Mouse (Mus musculus) ES-Bruce4 (cell line): ENCODE measurements around the gene Triap1. TPM values are rescaled to one million over a fixed set of nuclear protein-coding genes. Genes with fewer than 3 reads are reported as not detected.
A peak's percentile ranks its signal among the peaks of the same experiment; 100 is the strongest.

Experiments used
- H3K27ac ChIP-seq: 2 replicates; pipeline ENCODE4 v1.5.1; 2012; ENCODE audit warnings: low read length, inconsistent platforms; ENCODE audit not compliant: insufficient read depth
- H3K27me3 ChIP-seq: 2 replicates; pipeline ENCODE4 v1.6.1; 2012; ENCODE audit warnings: mild to moderate bottlenecking, low read length, inconsistent platforms; ENCODE audit not compliant: control insufficient read depth, poor library complexity, insufficient read depth, severe bottlenecking
- H3K36me3 ChIP-seq: 2 replicates; pipeline ENCODE4 v1.6.1; 2012; ENCODE audit warnings: inconsistent platforms, mild to moderate bottlenecking, low read length, moderate library complexity; ENCODE audit not compliant: control insufficient read depth, poor library complexity, insufficient read depth, severe bottlenecking
- H3K4me1 ChIP-seq: one replicate; pipeline ENCODE4 v1.8.1; 2011; ENCODE audit warnings: low read length; ENCODE audit not compliant: control insufficient read depth, insufficient read depth
- H3K4me3 ChIP-seq: 2 replicates; pipeline ENCODE4 v1.5.1; 2011; ENCODE audit warnings: low read depth, mild to moderate bottlenecking, low read length
- H3K9ac ChIP-seq: 2 replicates; pipeline ENCODE4 v1.6.1; 2012; ENCODE audit warnings: low read depth, mild to moderate bottlenecking, inconsistent platforms; ENCODE audit not compliant: poor library complexity, severe bottlenecking
- H3K9me3 ChIP-seq: replicated peaks from 2 replicates; pipeline ENCODE4 v1.6.1; 2012; ENCODE audit warnings: mild to moderate bottlenecking, low read length, inconsistent platforms; ENCODE audit not compliant: control insufficient read depth, poor library complexity, insufficient read depth, severe bottlenecking
- CTCF ChIP-seq: IDR thresholded peaks from one replicate; pipeline ENCODE4 v1.8.1; 2011; ENCODE audit warnings: low read depth, low read length
- EP300 ChIP-seq: IDR thresholded peaks from 2 replicates; pipeline ENCODE4 v1.6.1; 2011; ENCODE audit warnings: low read depth, low read length; ENCODE audit not compliant: insufficient read depth
- POLR2A ChIP-seq: IDR thresholded peaks from one replicate; pipeline ENCODE4 v1.8.1; 2011; ENCODE audit warnings: low read length; ENCODE audit not compliant: insufficient read depth
- polyA plus RNA-seq: library from polyadenylated mRNA; stranded (reverse); fragments of >200 nt; gene quantifications from 2 replicates; pipeline ENCODE4 v1.2.4, GENCODE M21; 2011; ENCODE audit warnings: low read depth; ENCODE audit not compliant: missing spikeins, insufficient read depth, insufficient read length

Triap1 gene
- polyA plus RNA-seq, 1 experiment = 21.6 TPM

- no peak overlapping the region for H3K27ac ChIP-seq
- H3K9ac ChIP-seq = no peak overlapping the region
- H3K27me3 ChIP-seq = no peaks in the 10 kb centered on the region
- H3K36me3 ChIP-seq = no peaks in the 10 kb centered on the region
- peak overlapping the region; percentile 8; the same call in 1 of the 2 replicates for H3K4me3 ChIP-seq
- H3K9me3 ChIP-seq = no peaks in the 10 kb centered on the region
- no peak for TF ChIP-seq POLR2A
- H3K4me1 ChIP-seq = peaks cover 2% of the 10 kb centered on the region
Observed at GRCm38 (mm10) chr5:115362216-115362615, 21.2 kb downstream of the Triap1 start.

- no peaks in the 10 kb centered on the region for H3K27me3 ChIP-seq
- TF ChIP-seq POLR2A (no peak), CTCF (no peak), EP300 (no peak)
- no peaks in the 10 kb centered on the region for H3K36me3 ChIP-seq
- no peak overlapping the region for H3K4me3 ChIP-seq
- H3K9ac ChIP-seq = 0 out of 2 replicates have a peak overlapping the region, but pooled peaks have one; percentile 8
- H3K4me1 ChIP-seq = peaks cover 2% of the 10 kb centered on the region
- H3K9me3 ChIP-seq = no peaks in the 10 kb centered on the region
- H3K27ac ChIP-seq = 0 out of 2 replicates have a peak overlapping the region, but pooled peaks have one; percentile 9
Observed at GRCm38 (mm10) chr5:115362819-115363714, 22.0 kb downstream of the Triap1 start.

GRCm38 (mm10) chr5:115364782-115365181 lies 23.8 kb downstream of the Triap1 start:
- Histone ChIP-seq H3K27ac (no peak overlapping the region), H3K4me3 (no peak overlapping the region), H3K9ac (no peak overlapping the region), H3K27me3 (no peaks in the 10 kb centered on the region), H3K9me3 (no peaks in the 10 kb centered on the region), H3K4me1 (peaks cover 4% of the 10 kb centered on the region), H3K36me3 (no peaks in the 10 kb centered on the region)
- TF ChIP-seq EP300 (no peak), CTCF (no peak), POLR2A (no peak)

- Histone ChIP-seq H3K27ac (peak overlapping the region; percentile 4; the same call in 1 of the 2 replicates), H3K36me3 (no peaks in the 10 kb centered on the region), H3K4me3 (no peak overlapping the region), H3K9me3 (no peaks in the 10 kb centered on the region), H3K4me1 (peaks cover 10% of the 10 kb centered on the region), H3K27me3 (no peaks in the 10 kb centered on the region), H3K9ac (no peak overlapping the region)
- TF ChIP-seq POLR2A (no peak), EP300 (no peak), CTCF (no peak)
Observed at GRCm38 (mm10) chr5:115371736-115372135, 30.7 kb downstream of the Triap1 start.

GRCm38 (mm10) chr5:115373441-115374203 lies 32.6 kb downstream of the Triap1 start:
- peak; percentile 79 for TF ChIP-seq EP300
- no peak for TF ChIP-seq CTCF
- Histone ChIP-seq H3K9ac (peak overlapping the region; percentile 32; the same call in 1 of the 2 replicates), H3K27me3 (no peaks in the 10 kb centered on the region), H3K4me3 (no peak overlapping the region), H3K4me1 (peaks cover 8% of the 10 kb centered on the region), H3K9me3 (no peaks in the 10 kb centered on the region), H3K36me3 (no peaks in the 10 kb centered on the region), H3K27ac (peak overlapping the region; percentile 89)

- H3K27me3 ChIP-seq = no peaks in the 10 kb centered on the region
- H3K36me3 ChIP-seq = no peaks in the 10 kb centered on the region
- no peaks in the 10 kb centered on the region for H3K9me3 ChIP-seq
- H3K4me1 ChIP-seq = peaks cover 8% of the 10 kb centered on the region
- TF ChIP-seq POLR2A (no peak), EP300 (no peak), CTCF (no peak)
- H3K4me3 ChIP-seq = no peak overlapping the region
- 0 out of 2 replicates have a peak overlapping the region, but pooled peaks have one; percentile 48 for H3K27ac ChIP-seq
- peak overlapping the region; percentile 32; the same call in 1 of the 2 replicates for H3K9ac ChIP-seq
Observed at GRCm38 (mm10) chr5:115374204-115374820, 33.3 kb downstream of the Triap1 start.
